ENCODE assay signal across 9 mouse cellular contexts in genomic region chr19:19343702-19344425, GRCm38 (mm10).
DNase-seq lines count a peak whose midpoint lies in the region; ATAC-seq and TF ChIP-seq lines count a peak whose summit lies in the region.
"Had no signal": no experiment of that assay in that cellular context is flagged by ENCODE, and none has a peak within 500 bp of the region (broad histone marks: within the 10 kb centered on the region; RNA-seq: fewer than 3 reads in every experiment).

No protein-coding gene starts in this region.

- 0 out of 2 replicates have a peak overlapping the region, but pooled peaks have one; percentile 36 for H3K27ac ChIP-seq in hindbrain, embryonic 16.5 days (ENCODE audit: low read depth, low read length)
- H3K27ac ChIP-seq in midbrain, postnatal 0 days (ENCODE audit: low read depth, low read length), result no peak overlapping the region
- no peak overlapping the region for H3K27ac ChIP-seq in heart, embryonic 11.5 days (ENCODE audit: low read depth, low read length)
- H3K27ac ChIP-seq: embryonic facial prominence, embryonic 13.5 days had no signal

- WGBS in hindbrain, embryonic 16.5 days, result 35% methylated on average over 10 of the region's 10 CpGs
- WGBS in midbrain, postnatal 0 days, result 39% methylated on average over 10 of the region's 10 CpGs
- WGBS in heart, embryonic 11.5 days (ENCODE audit: insufficient replicate concordance), result 69% methylated on average over 10 of the region's 10 CpGs

- ATAC-seq in hindbrain, embryonic 16.5 days, result peak; percentile 88
- peak; percentile 63; the same call in 1 of the 2 replicates for ATAC-seq in midbrain, postnatal 0 days (ENCODE audit: low FRiP score)
- no peak for ATAC-seq in heart, embryonic 11.5 days (replicated peaks; ENCODE audit: insufficient number of reproducible peaks, low FRiP score, low TSS enrichment)

- no peak overlapping the region for H3K4me3 ChIP-seq in hindbrain, embryonic 16.5 days (ENCODE audit: low read length)
- H3K4me3 ChIP-seq in midbrain, postnatal 0 days (ENCODE audit: low read depth, low read length), result no peak overlapping the region
- no peak overlapping the region for H3K4me3 ChIP-seq in heart, embryonic 11.5 days (ENCODE audit: low read depth, low read length)
- H3K4me3 ChIP-seq: embryonic facial prominence, embryonic 13.5 days had no signal

- H3K4me2 ChIP-seq in hindbrain, embryonic 16.5 days (ENCODE audit: low read length), result peak overlapping the region; percentile 10
- H3K4me2 ChIP-seq in midbrain, postnatal 0 days (ENCODE audit: low read depth, low read length, poor library complexity, severe bottlenecking), result peak overlapping the region; percentile 9; the same call in 1 of the 2 replicates
- H3K4me2 ChIP-seq in heart, embryonic 11.5 days, result no peak overlapping the region
- H3K4me2 ChIP-seq: embryonic facial prominence, embryonic 13.5 days had no signal

- TF ChIP-seq CTCF in midbrain, postnatal 0 days (IDR thresholded peaks at IDR 0.05), result no peak

- H3K9me3 ChIP-seq in hindbrain, embryonic 16.5 days (ENCODE audit: control insufficient read depth, low read length), result no peaks in the 10 kb centered on the region
- H3K9me3 ChIP-seq in midbrain, postnatal 0 days (ENCODE audit: low read length), result no peaks in the 10 kb centered on the region
- no peaks in the 10 kb centered on the region for H3K9me3 ChIP-seq in heart, embryonic 11.5 days (replicated peaks; ENCODE audit: control insufficient read depth, low read length)
- H3K9me3 ChIP-seq: embryonic facial prominence, embryonic 13.5 days had no signal

- peak; percentile 5 for DNase-seq in gastrocnemius, postnatal 14 days
- no peak for DNase-seq in gastrocnemius, postnatal 25 days
- peak; percentile 37 to 83 for DNase-seq in cerebellum, postnatal 4 days (ENCODE audit: low spot score in 2 of 2)
- peak; percentile 84 for DNase-seq in midbrain, postnatal 0 days (ENCODE audit: low spot score)
- DNase-seq in adrenal gland, postnatal 10 days, result no peak
- no peak for DNase-seq in thymus, adult 18-20 months

- H3K36me3 ChIP-seq in hindbrain, embryonic 16.5 days (ENCODE audit: control insufficient read depth, insufficient read depth, low read length), result no peaks in the 10 kb centered on the region
- H3K36me3 ChIP-seq in midbrain, postnatal 0 days (ENCODE audit: insufficient read depth, low read length), result no peaks in the 10 kb centered on the region
- H3K36me3 ChIP-seq in heart, embryonic 11.5 days (ENCODE audit: control insufficient read depth, insufficient read depth, low read length), result no peaks in the 10 kb centered on the region
- H3K36me3 ChIP-seq: embryonic facial prominence, embryonic 13.5 days had no signal

- no peaks in the 10 kb centered on the region for H3K27me3 ChIP-seq in hindbrain, embryonic 16.5 days (replicated peaks; ENCODE audit: control insufficient read depth, insufficient read depth, low read length)
- H3K27me3 ChIP-seq in midbrain, postnatal 0 days (ENCODE audit: insufficient read depth, low read length), result no peaks in the 10 kb centered on the region
- H3K27me3 ChIP-seq in heart, embryonic 11.5 days (ENCODE audit: control insufficient read depth, insufficient read depth, low read length), result no peaks in the 10 kb centered on the region
- H3K27me3 ChIP-seq: embryonic facial prominence, embryonic 13.5 days had no signal

- intact Hi-C loops in gastrocnemius, postnatal 14 days (cut with DNase I; ENCODE audit: low total_unique reads), result no loop called here

- H3K4me1 ChIP-seq in hindbrain, embryonic 16.5 days (ENCODE audit: control insufficient read depth, insufficient read depth, low read depth, low read length), result no peaks in the 10 kb centered on the region; the same call in 1 of the 2 replicates
- H3K4me1 ChIP-seq in midbrain, postnatal 0 days (ENCODE audit: insufficient read depth, low read length), result no peaks in the 10 kb centered on the region
- H3K4me1 ChIP-seq in heart, embryonic 11.5 days (ENCODE audit: control insufficient read depth, insufficient read depth, low read length), result no peaks in the 10 kb centered on the region
- H3K4me1 ChIP-seq: embryonic facial prominence, embryonic 13.5 days had no signal

- H3K9ac ChIP-seq in hindbrain, embryonic 16.5 days (ENCODE audit: low read depth, low read length), result no peak overlapping the region
- H3K9ac ChIP-seq in midbrain, postnatal 0 days (replicated peaks; ENCODE audit: low read length, poor library complexity, severe bottlenecking), result no peak overlapping the region
- no peak overlapping the region for H3K9ac ChIP-seq in heart, embryonic 11.5 days (ENCODE audit: low read depth, low read length)
- H3K9ac ChIP-seq: embryonic facial prominence, embryonic 13.5 days had no signal

Comparison
In these comparisons a context has a peak if more than half of its experiments do, and no peak if none do; other contexts are left out.
1. DNase-seq: peak in gastrocnemius, postnatal 14 days (single experiment), cerebellum, postnatal 4 days (2 of 2) and midbrain, postnatal 0 days (single experiment); none in gastrocnemius, postnatal 25 days (single experiment), adrenal gland, postnatal 10 days (single experiment) and thymus, adult 18-20 months (0 of 2).